Mouse (Mus musculus): ENCODE measurements around the gene Esp34. TPM values are rescaled to one million over a fixed set of nuclear protein-coding genes. Genes with fewer than 3 reads are reported as not detected.

Gene Esp34
- not detected in 2 replicates for polyA plus RNA-seq (2014; fragmentation: Nextera tagmentation; extraction: Ambion mirVana)

DNA sequence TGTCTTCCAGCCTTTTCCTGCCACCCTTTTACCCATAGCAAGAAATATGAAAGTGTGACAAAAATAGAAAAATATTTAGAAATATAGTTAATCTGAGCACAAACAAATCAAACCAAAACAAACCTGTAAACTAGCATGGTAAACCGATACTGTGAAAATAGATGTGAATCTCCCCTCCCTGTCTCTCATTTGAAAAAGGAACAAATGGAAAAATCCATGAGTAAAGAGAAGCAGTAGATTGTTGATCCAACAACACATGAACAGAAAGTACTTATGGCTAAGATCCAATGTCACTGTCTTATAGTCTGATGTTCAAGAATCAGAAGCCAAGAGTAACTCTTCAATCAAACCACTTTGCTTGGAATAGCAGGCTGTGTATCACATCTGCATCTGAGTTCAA is at the start of gene Esp34:
Gene Esp34, plus strand, starts transcription at position 301 of the 400 bp plus-strand sequence.
- no peak within 1 kb of the TSS for H3K4me2 ChIP-seq
- DNase-seq (ENCODE audit: low spot score): no peak
- ATAC-seq (replicated peaks; ENCODE audit: low FRiP score): no peak

GRCm38 (mm10) chr17:38562527-38562926 is 8.5 kb downstream of the Esp34 start:
- Histone ChIP-seq H3K9ac (ENCODE audit: low read depth, low read length) (no peak overlapping the region), H3K4me3 (ENCODE audit: low read depth, low read length) (no peak overlapping the region), H3K4me2 (no peak overlapping the region), H3K27me3 (replicated peaks; ENCODE audit: control insufficient read depth, insufficient read depth, low read length) (no peaks in the 10 kb centered on the region), H3K27ac (ENCODE audit: low read depth, low read length) (no peak overlapping the region), H3K9me3 (ENCODE audit: control insufficient read depth, low read length) (peaks cover 4% of the 10 kb centered on the region; the same call in 1 of the 2 replicates), H3K4me1 (replicated peaks; ENCODE audit: control insufficient read depth, insufficient read depth, low read length) (no peaks in the 10 kb centered on the region), H3K36me3 (ENCODE audit: control insufficient read depth, insufficient read depth, low read length) (no peaks in the 10 kb centered on the region)
- WGBS: 59% methylated on average over 5 of the region's 5 CpGs
- ATAC-seq (replicated peaks; ENCODE audit: low FRiP score) (no peak), DNase-seq (ENCODE audit: low spot score) (no peak)

More for the DNA sequence above, at the start of gene Esp34:
- Histone ChIP-seq H3K9ac (ENCODE audit: low read depth, low read length) (no peak within 1 kb of the TSS), H3K9me3 (ENCODE audit: control insufficient read depth, low read length) (0 out of 2 replicates have a peak, but pooled peaks cover 2% of the 10 kb centered on the region), H3K27me3 (replicated peaks; ENCODE audit: control insufficient read depth, insufficient read depth, low read length) (no peaks in the 10 kb centered on the region), H3K4me1 (replicated peaks; ENCODE audit: control insufficient read depth, insufficient read depth, low read length) (no peaks in the 10 kb centered on the region), H3K4me3 (ENCODE audit: low read depth, low read length) (no peak within 1 kb of the TSS), H3K36me3 (ENCODE audit: control insufficient read depth, insufficient read depth, low read length) (no peaks in the 10 kb centered on the region), H3K27ac (ENCODE audit: low read depth, low read length) (no peak within 1 kb of the TSS)
- WGBS: 73% methylated on average over 1 of the region's 1 CpGs

Other genes with a start within 250 kb of the Esp34 start
- not detected in 2 replicates for gene Olfr137, start 246.6 kb upstream of the Esp34 start, polyA plus RNA-seq (2014; fragmentation: Nextera tagmentation; extraction: Ambion mirVana)
- gene Olfr136, start 224.4 kb upstream of the Esp34 start, polyA plus RNA-seq (2014; fragmentation: Nextera tagmentation; extraction: Ambion mirVana): not detected in 2 replicates
- gene Esp36, start 134.0 kb upstream of the Esp34 start, polyA plus RNA-seq (2014; fragmentation: Nextera tagmentation; extraction: Ambion mirVana): not detected in 2 replicates
- not detected in 2 replicates for gene Esp31, start 85.3 kb downstream of the Esp34 start, polyA plus RNA-seq (2014; fragmentation: Nextera tagmentation; extraction: Ambion mirVana)